In genomic region chr16:23284470-23285394, GRCm38 (mm10) we compare ENCODE assay signal across 14 mouse cellular contexts.
DNase-seq lines count a peak whose midpoint lies in the region; ATAC-seq lines count a peak whose summit lies in the region.
"Had no signal": no experiment of that assay in that cellular context is flagged by ENCODE, and none has a peak within 500 bp of the region (broad histone marks: within the 10 kb centered on the region; RNA-seq: fewer than 3 reads in every experiment).

No protein-coding gene starts in this region.

- ATAC-seq in midbrain, embryonic 11.5 days (ENCODE audit: low FRiP score) = no peak
- ATAC-seq in midbrain, embryonic 15.5 days (replicated peaks) = no peak
- peak; percentile 3 to 29; a peak in 2 of 4 replicates for ATAC-seq in hematopoietic stem cell, adult 5-6 weeks (replicated peaks in 1 of 2; ENCODE audit: insufficient read depth in 1 of 2, low FRiP score in 2 of 2, low TSS enrichment in 1 of 2, low read depth in 1 of 2, poor library complexity in 2 of 2, severe bottlenecking in 2 of 2)
- ATAC-seq: midbrain, embryonic 16.5 days had no signal

- no peak overlapping the region for H3K27ac ChIP-seq in midbrain, embryonic 11.5 days (ENCODE audit: low read depth, low read length)
- H3K27ac ChIP-seq in midbrain, embryonic 15.5 days = no peak overlapping the region
- H3K27ac ChIP-seq: liver, embryonic 13.5 days had no signal

- 87% methylated on average over 15 of the region's 15 CpGs for WGBS in midbrain, embryonic 11.5 days
- WGBS in midbrain, embryonic 15.5 days = 89% methylated on average over 15 of the region's 15 CpGs

- H3K27me3 ChIP-seq in midbrain, embryonic 11.5 days (ENCODE audit: control insufficient read depth, insufficient read depth, low read length) = no peaks in the 10 kb centered on the region
- no peaks in the 10 kb centered on the region for H3K27me3 ChIP-seq in midbrain, embryonic 15.5 days (replicated peaks)
- H3K27me3 ChIP-seq: liver, embryonic 13.5 days had no signal

- no peak overlapping the region for H3K4me2 ChIP-seq in midbrain, embryonic 11.5 days
- H3K4me2 ChIP-seq in midbrain, embryonic 15.5 days = no peak overlapping the region
- H3K4me2 ChIP-seq: liver, embryonic 13.5 days had no signal

- H3K9me3 ChIP-seq in midbrain, embryonic 11.5 days (ENCODE audit: control insufficient read depth, low read length) = no peaks in the 10 kb centered on the region
- H3K9me3 ChIP-seq in midbrain, embryonic 15.5 days = no peaks in the 10 kb centered on the region
- H3K9me3 ChIP-seq: liver, embryonic 13.5 days had no signal

- peak; percentile 86 for DNase-seq in heart, adult 11 months
- no peak for DNase-seq in heart, adult 9 months (ENCODE audit: low spot score in 2 of 2)
- DNase-seq in midbrain, embryonic 11.5 days (ENCODE audit: low spot score, missing footprints) = peak; percentile 64
- peak; percentile 53 for DNase-seq in thymus, postnatal 25 days
- no peak for DNase-seq in right cerebral cortex, postnatal 36 days (ENCODE audit: low spot score in 2 of 2)
- DNase-seq in cerebellum, adult 8-10 months = no peak
- DNase-seq: adrenal gland, postnatal 10 days; cerebellum, postnatal 14 days; liver, embryonic 13.5 days; retina, postnatal 1 day; spleen, adult 18-20 months had no signal

- no peaks in the 10 kb centered on the region for H3K36me3 ChIP-seq in midbrain, embryonic 11.5 days (ENCODE audit: control insufficient read depth, insufficient read depth, low read length)
- H3K36me3 ChIP-seq in midbrain, embryonic 15.5 days (replicated peaks) = no peaks in the 10 kb centered on the region
- H3K36me3 ChIP-seq: liver, embryonic 13.5 days had no signal

- no peak overlapping the region for H3K4me3 ChIP-seq in midbrain, embryonic 11.5 days (ENCODE audit: low read depth, low read length)
- no peak overlapping the region for H3K4me3 ChIP-seq in midbrain, embryonic 15.5 days
- H3K4me3 ChIP-seq: liver, embryonic 13.5 days had no signal

- no peak overlapping the region for H3K9ac ChIP-seq in midbrain, embryonic 11.5 days (ENCODE audit: low read length)
- H3K9ac ChIP-seq in midbrain, embryonic 15.5 days = no peak overlapping the region
- H3K9ac ChIP-seq: liver, embryonic 13.5 days had no signal

- H3K4me1 ChIP-seq in midbrain, embryonic 11.5 days (ENCODE audit: control insufficient read depth, insufficient read depth, low read length) = no peaks in the 10 kb centered on the region
- H3K4me1 ChIP-seq in midbrain, embryonic 15.5 days = peaks cover 3% of the 10 kb centered on the region; the same call in 1 of the 2 replicates

Comparison
In these comparisons a context has a peak if more than half of its experiments do, and no peak if none do; other contexts are left out.
1. DNase-seq: peak in heart, adult 11 months (single experiment), midbrain, embryonic 11.5 days (single experiment) and thymus, postnatal 25 days (single experiment); none in heart, adult 9 months (0 of 2), right cerebral cortex, postnatal 36 days (0 of 2) and cerebellum, adult 8-10 months (single experiment).
2. ATAC-seq: peak in hematopoietic stem cell, adult 5-6 weeks (2 of 2); none in midbrain, embryonic 11.5 days (single experiment) and midbrain, embryonic 15.5 days (single experiment).